Mouse (Mus musculus) lung, embryonic 15.5 days (tissue): ENCODE results near the gene Tmem128. TPM values are rescaled to one million over a fixed set of nuclear protein-coding genes. Genes with fewer than 3 reads are reported as not detected.

Experiments used
- ATAC-seq: fragments of 200-750 bp; cut with Nextera tagmentation; 2 replicates; pipeline ENCODE4 v1.8.0; 2017; ENCODE audit warnings: moderate number of reproducible peaks, borderline replicate concordance; ENCODE audit not compliant: low FRiP score, low TSS enrichment; ENCODE audit errors: extremely low read depth
- H3K27ac ChIP-seq: fragments of 300-500 bp; sonication (generic); 2 replicates; pipeline ENCODE4 v1.5.1; 2015; ENCODE audit warnings: moderate library complexity, mild to moderate bottlenecking, inconsistent platforms
- H3K27me3 ChIP-seq: fragments of 300-500 bp; sonication (generic); 2 replicates; pipeline ENCODE4 v1.6.1; 2015; ENCODE audit warnings: inconsistent platforms
- H3K36me3 ChIP-seq: fragments of 300-500 bp; sonication (generic); 2 replicates; pipeline ENCODE4 v1.6.1; 2015; ENCODE audit warnings: inconsistent platforms
- H3K4me1 ChIP-seq: fragments of 300-500 bp; sonication (generic); 2 replicates; pipeline ENCODE4 v1.6.1; 2015; ENCODE audit warnings: inconsistent platforms
- H3K4me2 ChIP-seq: fragments of 300-500 bp; sonication (generic); 2 replicates; pipeline ENCODE4 v1.6.1; 2015; ENCODE audit warnings: inconsistent platforms, mild to moderate bottlenecking, moderate library complexity
- H3K4me3 ChIP-seq: fragments of 300-500 bp; sonication (generic); 2 replicates; pipeline ENCODE4 v1.5.1; 2015; ENCODE audit warnings: mild to moderate bottlenecking, inconsistent platforms
- H3K9ac ChIP-seq: fragments of 300-500 bp; sonication (generic); 2 replicates; pipeline ENCODE4 v1.6.1; 2015; ENCODE audit warnings: inconsistent platforms
- H3K9me3 ChIP-seq: fragments of 300-500 bp; sonication (generic); 2 replicates; pipeline ENCODE4 v1.6.1; 2016; ENCODE audit warnings: inconsistent platforms
- WGBS: fragments of 180-500 bp; shearing (Covaris S2); methylation state at CpG from one replicate; pipeline ENCODE4 v1.1.7; 2015; 5-methylcytosine and 5-hydroxymethylcytosine counted together
- polyA plus RNA-seq: library from polyadenylated mRNA; unstranded; fragments of >200 nt; fragmentation: Nextera tagmentation; extraction: Ambion mirVana; gene quantifications from 2 replicates; pipeline ENCODE4 v1.2.1, GENCODE M21; 2015

Gene Tmem128
- polyA plus RNA-seq, 1 experiment from 2014 or later: 81.1 TPM

DNA sequence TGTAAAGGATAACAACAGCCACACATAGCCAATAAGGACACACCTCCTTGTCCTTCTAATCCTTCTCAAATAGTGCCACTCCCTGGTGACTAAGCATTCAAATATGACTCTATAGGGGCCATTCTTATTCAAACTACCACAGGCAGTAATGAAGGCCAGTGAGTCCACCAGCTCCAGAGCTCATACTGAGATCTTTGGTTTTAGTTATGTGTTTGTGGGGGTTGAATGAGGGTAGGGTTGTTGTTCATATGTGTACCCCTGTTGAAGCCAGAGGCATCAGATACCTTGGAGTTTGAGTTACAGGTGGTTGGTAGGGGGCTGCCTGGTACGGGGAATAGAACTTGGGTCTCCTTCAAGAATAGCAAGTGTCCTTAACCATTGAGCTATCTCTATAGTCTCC, 3.4 kb upstream of the Tmem128 start:
- H3K27ac ChIP-seq: no peak overlapping the region
- ATAC-seq: no peak
- 85% methylated on average over 1 of the region's 1 CpGs for WGBS
- no peaks in the 10 kb centered on the region for H3K36me3 ChIP-seq
- H3K27me3 ChIP-seq: no peaks in the 10 kb centered on the region
- H3K9ac ChIP-seq: no peak overlapping the region
- H3K9me3 ChIP-seq: no peaks in the 10 kb centered on the region
- H3K4me3 ChIP-seq: no peak overlapping the region
- no peak overlapping the region for H3K4me2 ChIP-seq
- H3K4me1 ChIP-seq: peaks cover 8% of the 10 kb centered on the region

DNA sequence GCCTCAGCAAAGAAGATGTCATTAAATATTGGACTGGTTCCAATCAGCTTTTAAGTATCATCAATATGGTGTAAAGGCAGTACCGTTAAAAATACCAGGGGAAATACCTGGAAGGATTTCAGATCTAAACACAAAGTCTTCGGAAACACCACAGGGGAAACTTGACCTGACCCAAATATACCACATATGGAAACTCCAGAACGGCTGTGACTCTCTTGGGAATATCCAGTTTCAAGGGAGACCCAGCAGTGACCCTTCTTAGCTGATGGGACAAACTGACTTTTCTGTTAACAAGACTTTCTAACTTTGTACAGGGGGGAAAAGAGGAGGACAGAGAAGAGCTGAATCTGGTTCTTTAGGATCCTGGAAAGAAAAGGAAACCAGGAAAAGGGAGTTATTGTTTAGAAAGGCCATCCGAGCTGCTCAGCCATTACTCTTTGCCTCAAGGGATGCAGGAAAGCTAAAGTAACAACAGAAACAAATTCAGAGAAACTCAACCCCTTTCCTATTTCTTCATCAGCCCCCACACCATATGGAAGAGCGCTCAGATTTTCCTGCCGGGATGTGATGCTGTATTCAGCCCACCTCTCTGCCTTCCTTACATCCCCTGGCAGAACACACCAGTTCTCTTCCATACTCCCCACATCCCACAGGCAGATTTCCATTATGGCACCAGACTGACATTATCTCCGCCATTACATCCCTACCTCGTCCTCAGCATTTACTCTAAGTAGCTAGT, 1.8 kb upstream of the Tmem128 start:
- no peaks in the 10 kb centered on the region for H3K27me3 ChIP-seq
- no peak overlapping the region for H3K27ac ChIP-seq
- H3K36me3 ChIP-seq: peaks cover 8% of the 10 kb centered on the region
- no peak overlapping the region for H3K4me2 ChIP-seq
- H3K9ac ChIP-seq: no peak overlapping the region
- WGBS: 80% methylated on average over 8 of the region's 8 CpGs
- no peaks in the 10 kb centered on the region for H3K9me3 ChIP-seq
- peaks cover 8% of the 10 kb centered on the region for H3K4me1 ChIP-seq
- H3K4me3 ChIP-seq: no peak overlapping the region
- ATAC-seq: no peak

DNA sequence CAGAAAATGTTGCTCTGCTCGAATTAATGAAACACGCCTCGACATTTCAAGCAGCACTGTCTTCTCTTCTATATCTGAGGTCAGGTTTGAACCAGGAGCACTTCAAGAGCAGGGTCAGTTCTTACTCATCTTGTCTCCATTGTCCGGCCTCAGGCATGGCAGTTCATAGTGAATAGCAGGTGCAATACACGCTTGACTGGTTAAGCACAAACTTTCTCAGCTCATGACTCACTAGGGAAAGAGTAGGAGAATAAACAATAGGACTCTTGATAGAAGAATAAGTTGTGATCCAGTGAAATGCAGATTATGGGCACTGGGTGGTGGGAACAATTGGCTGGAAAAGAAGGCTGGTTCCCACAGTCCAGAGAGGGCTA, 1.2 kb upstream of the Tmem128 start:
- H3K4me1 ChIP-seq: peaks cover 8% of the 10 kb centered on the region
- no peak overlapping the region for H3K4me3 ChIP-seq
- peaks cover 14% of the 10 kb centered on the region for H3K36me3 ChIP-seq
- no peak overlapping the region for H3K4me2 ChIP-seq
- H3K9ac ChIP-seq: no peak overlapping the region
- no peak for ATAC-seq
- no peaks in the 10 kb centered on the region for H3K9me3 ChIP-seq
- no peaks in the 10 kb centered on the region for H3K27me3 ChIP-seq
- H3K27ac ChIP-seq: no peak overlapping the region
- 86% methylated on average over 5 of the region's 5 CpGs for WGBS

DNA sequence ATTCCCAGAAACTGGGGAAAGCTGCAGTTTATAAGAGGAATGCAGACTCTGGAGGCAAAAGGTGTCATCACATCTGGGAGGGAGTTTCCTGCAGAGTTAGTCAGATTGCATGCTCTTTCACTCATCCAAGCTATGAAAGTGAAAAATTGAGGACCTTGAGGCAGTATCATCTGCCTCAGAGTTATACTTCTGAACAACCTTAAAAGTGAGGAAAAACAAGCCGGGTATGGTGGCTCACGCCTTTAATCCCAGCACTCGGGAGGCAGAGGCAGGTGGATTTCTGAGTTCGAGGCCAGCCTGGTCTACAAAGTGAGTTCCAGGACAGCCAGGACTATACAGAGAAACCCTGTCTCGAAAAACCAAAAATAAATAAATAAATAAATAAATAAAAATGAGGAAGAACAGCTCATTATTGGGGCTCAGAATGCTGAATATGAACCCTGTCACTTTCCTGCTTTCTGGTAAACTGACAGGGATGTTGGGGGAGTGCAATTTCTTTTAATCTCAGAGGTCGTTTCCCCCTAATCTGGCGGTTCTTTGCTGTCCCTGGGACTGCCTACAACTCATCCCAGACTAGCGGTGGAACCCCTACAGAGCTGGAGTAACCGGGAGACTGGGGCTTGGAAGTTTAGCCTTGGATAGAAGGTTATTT, 404 bp upstream of the Tmem128 start:
- H3K4me1 ChIP-seq: peaks cover 8% of the 10 kb centered on the region
- H3K36me3 ChIP-seq: peaks cover 22% of the 10 kb centered on the region
- peak overlapping the region; percentile 68 for H3K9ac ChIP-seq
- peak overlapping the region; percentile 89 for H3K27ac ChIP-seq
- peak overlapping the region; percentile 75 for H3K4me2 ChIP-seq
- H3K27me3 ChIP-seq: no peaks in the 10 kb centered on the region
- peak overlapping the region; percentile 82 for H3K4me3 ChIP-seq
- no peaks in the 10 kb centered on the region for H3K9me3 ChIP-seq
- no peak for ATAC-seq
- WGBS: 42% methylated on average over 9 of the region's 9 CpGs

GRCm38 (mm10) chr5:38270942-38271341, 11.0 kb downstream of the Tmem128 start:
- no peak for ATAC-seq
- no peaks in the 10 kb centered on the region for H3K9me3 ChIP-seq
- H3K9ac ChIP-seq: no peak overlapping the region
- WGBS: 88% methylated on average over 3 of the region's 3 CpGs
- H3K27ac ChIP-seq: no peak overlapping the region
- H3K4me2 ChIP-seq: no peak overlapping the region
- H3K4me1 ChIP-seq: no peaks in the 10 kb centered on the region
- H3K27me3 ChIP-seq: peaks cover 22% of the 10 kb centered on the region
- peaks cover 37% of the 10 kb centered on the region for H3K36me3 ChIP-seq
- no peak overlapping the region for H3K4me3 ChIP-seq

DNA sequence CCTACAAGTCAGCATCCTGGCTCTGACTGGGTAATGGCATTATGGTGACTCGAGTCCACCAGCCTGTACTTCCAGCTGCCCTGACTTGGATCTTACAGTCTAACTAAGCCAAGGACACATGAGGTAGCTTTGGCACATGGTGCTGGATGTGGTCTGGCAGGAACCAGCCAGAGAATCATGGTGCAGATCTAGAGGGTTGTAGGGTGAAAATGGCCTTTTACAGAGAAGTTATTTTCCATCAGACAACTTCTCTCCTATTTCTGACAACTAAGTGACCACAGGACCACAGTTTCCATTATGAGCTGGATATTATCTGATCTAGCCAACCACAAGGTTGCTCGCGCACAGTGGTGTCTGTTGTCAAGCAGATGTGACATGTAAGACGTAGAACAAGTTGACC, 13.8 kb downstream of the Tmem128 start:
- Histone ChIP-seq H3K4me3 (no peak overlapping the region), H3K27me3 (peaks cover 51% of the 10 kb centered on the region), H3K27ac (no peak overlapping the region), H3K36me3 (peaks cover 20% of the 10 kb centered on the region), H3K4me1 (0 out of 2 replicates have a peak, but pooled peaks cover 8% of the 10 kb centered on the region), H3K4me2 (no peak overlapping the region), H3K9me3 (no peaks in the 10 kb centered on the region), H3K9ac (no peak overlapping the region)
- WGBS: 84% methylated on average over 4 of the region's 4 CpGs
- no peak for ATAC-seq

- 2% methylated on average over 4 of the region's 4 CpGs for WGBS
- Histone ChIP-seq H3K9ac (no peak within 1 kb of the TSS), H3K4me1 (0 out of 2 replicates have a peak, but pooled peaks cover 8% of the 10 kb centered on the region), H3K27me3 (peaks cover 61% of the 10 kb centered on the region), H3K27ac (no peak within 1 kb of the TSS), H3K4me2 (no peak within 1 kb of the TSS), H3K36me3 (peaks cover 9% of the 10 kb centered on the region; the same call in 1 of the 2 replicates), H3K9me3 (no peaks in the 10 kb centered on the region), H3K4me3 (peak within 1 kb of the TSS; percentile 8; the same call in 1 of the 2 replicates)
- no peak for ATAC-seq
Measured at GRCm38 (mm10) chr5:38275771-38276170, 15.8 kb downstream of the Tmem128 start, which contains the start of gene Otop1. Gene Otop1, plus strand, starts transcription at chr5:38275972.

DNA sequence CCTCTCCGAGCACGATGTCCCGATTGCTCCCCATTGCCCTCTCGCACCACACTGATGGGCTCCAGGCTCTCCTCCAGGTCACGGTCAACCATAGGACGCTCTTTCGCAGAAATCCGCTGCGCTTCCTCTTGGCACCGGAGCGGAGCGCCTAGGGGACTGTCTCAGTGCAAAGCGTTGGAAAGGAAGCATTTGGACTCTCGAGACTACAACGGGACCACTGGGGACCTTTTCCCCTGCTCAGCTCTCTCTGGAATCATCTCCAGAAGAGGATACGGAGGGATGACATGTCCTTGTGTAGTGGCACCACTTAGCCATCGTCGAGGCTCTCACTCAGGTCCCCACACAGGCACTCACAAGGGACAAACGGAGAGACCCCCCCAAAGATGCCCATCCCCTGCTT, 16.5 kb downstream of the Tmem128 start:
- Histone ChIP-seq H3K27me3 (peaks cover 61% of the 10 kb centered on the region), H3K4me2 (no peak overlapping the region), H3K36me3 (peaks cover 4% of the 10 kb centered on the region; the same call in 1 of the 2 replicates), H3K27ac (no peak overlapping the region), H3K4me1 (0 out of 2 replicates have a peak, but pooled peaks cover 8% of the 10 kb centered on the region), H3K9me3 (no peaks in the 10 kb centered on the region), H3K9ac (no peak overlapping the region), H3K4me3 (peak overlapping the region; percentile 8; the same call in 1 of the 2 replicates)
- ATAC-seq: no peak
- WGBS: 1% methylated on average over 19 of the region's 19 CpGs

DNA sequence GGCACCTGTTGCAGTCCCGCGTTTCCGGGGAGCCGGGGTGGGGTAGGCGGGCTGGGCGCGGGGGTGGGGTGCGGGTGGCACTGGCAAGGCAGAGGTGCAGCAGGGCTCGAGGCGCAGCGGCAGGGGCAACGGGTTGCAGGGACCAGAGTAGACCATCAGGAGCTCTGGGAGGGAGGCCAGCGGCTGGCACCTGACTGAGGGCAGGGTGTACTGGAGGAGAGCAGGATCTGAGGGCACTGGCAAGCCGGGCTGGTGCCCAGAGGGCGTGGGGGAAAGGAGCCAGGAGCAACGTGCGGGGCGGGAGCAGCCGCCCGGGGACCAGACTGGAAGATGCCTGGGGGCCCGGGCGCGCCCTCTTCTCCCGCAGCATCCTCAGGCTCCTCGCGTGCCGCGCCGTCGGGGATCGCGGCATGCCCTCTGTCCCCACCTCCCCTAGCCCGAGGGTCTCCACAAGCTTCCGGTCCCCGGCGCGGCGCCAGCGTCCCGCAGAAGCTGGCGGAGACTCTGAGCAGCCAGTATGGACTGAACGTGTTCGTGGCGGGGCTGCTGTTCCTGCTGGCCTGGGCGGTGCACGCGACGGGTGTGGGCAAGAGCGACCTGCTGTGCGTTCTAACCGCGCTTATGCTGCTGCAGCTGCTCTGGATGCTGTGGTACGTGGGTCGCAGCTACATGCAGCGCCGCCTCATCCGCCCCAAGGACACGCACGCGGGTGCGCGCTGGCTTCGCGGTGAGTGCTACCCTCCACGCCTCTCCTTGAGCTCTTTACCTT, 17.3 kb downstream of the Tmem128 start:
- Histone ChIP-seq H3K9me3 (no peaks in the 10 kb centered on the region), H3K4me2 (peak overlapping the region; percentile 35), H3K36me3 (no peaks in the 10 kb centered on the region), H3K27ac (no peak overlapping the region), H3K4me1 (0 out of 2 replicates have a peak, but pooled peaks cover 8% of the 10 kb centered on the region), H3K27me3 (peaks cover 61% of the 10 kb centered on the region), H3K9ac (no peak overlapping the region), H3K4me3 (peak overlapping the region; percentile 12)
- WGBS: 3% methylated on average over 38 of the region's 65 CpGs
- no peak for ATAC-seq

GRCm38 (mm10) chr5:38277936-38278600, 18.1 kb downstream of the Tmem128 start:
- WGBS: 17% methylated on average over 12 of the region's 12 CpGs
- H3K4me2 ChIP-seq: no peak overlapping the region
- no peak for ATAC-seq

DNA sequence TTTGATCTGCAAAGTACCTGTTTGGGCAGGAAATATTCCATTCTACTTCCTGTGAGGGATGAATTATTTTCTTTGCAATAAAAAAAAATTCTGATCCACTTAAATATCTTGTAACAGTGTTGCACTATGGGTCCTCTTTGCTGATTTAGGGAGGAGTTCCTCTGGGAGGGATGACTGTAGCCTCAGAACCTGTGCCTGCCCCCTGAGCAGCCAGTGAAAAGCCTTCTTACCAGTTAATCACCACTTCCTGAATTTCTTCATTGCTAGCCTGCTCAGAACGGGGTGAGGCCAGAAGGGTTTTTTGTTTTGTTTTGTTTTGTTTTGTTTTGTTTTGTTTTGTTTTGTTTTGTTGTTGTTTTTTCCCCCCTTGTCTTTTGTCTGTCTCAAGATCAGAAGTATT, 20.1 kb downstream of the Tmem128 start:
- no peak overlapping the region for H3K4me2 ChIP-seq
- WGBS: 34% methylated on average over 1 of the region's 1 CpGs
- H3K9me3 ChIP-seq: no peaks in the 10 kb centered on the region
- no peaks in the 10 kb centered on the region for H3K36me3 ChIP-seq
- H3K27me3 ChIP-seq: peaks cover 48% of the 10 kb centered on the region
- 0 out of 2 replicates have a peak, but pooled peaks cover 8% of the 10 kb centered on the region for H3K4me1 ChIP-seq
- no peak overlapping the region for H3K27ac ChIP-seq
- ATAC-seq: no peak
- no peak overlapping the region for H3K9ac ChIP-seq
- H3K4me3 ChIP-seq: no peak overlapping the region

More at GRCm38 (mm10) chr5:38277936-38278600, 18.1 kb downstream of the Tmem128 start:
- H3K36me3 ChIP-seq: no peaks in the 10 kb centered on the region
- no peak overlapping the region for H3K9ac ChIP-seq
- no peak overlapping the region for H3K4me3 ChIP-seq
- H3K4me1 ChIP-seq: 0 out of 2 replicates have a peak, but pooled peaks cover 8% of the 10 kb centered on the region
- no peaks in the 10 kb centered on the region for H3K9me3 ChIP-seq
- no peak overlapping the region for H3K27ac ChIP-seq
- peaks cover 61% of the 10 kb centered on the region for H3K27me3 ChIP-seq
